Mouse (Mus musculus) spleen, postnatal 10 days (tissue): ENCODE measurements at regions not wholly inside any gene's neighbourhood (a gene's known extent, or its start where the extent isn't known, plus 50 kb on each side); places are given as distances from the start of the nearest gene placed in this dataset.
"Not testable (repeated sequence)": the region's sequence is repeated elsewhere in the genome, so short reads cannot be mapped to it uniquely, and the experiment has no call there.

Experiments used
- DNase-seq, 2 experiments: peaks; one replicate each; pipeline ENCODE4 v3.0.0; 2021 to 2022; ENCODE audit warnings: low spot score in 2 of 2

DNA sequence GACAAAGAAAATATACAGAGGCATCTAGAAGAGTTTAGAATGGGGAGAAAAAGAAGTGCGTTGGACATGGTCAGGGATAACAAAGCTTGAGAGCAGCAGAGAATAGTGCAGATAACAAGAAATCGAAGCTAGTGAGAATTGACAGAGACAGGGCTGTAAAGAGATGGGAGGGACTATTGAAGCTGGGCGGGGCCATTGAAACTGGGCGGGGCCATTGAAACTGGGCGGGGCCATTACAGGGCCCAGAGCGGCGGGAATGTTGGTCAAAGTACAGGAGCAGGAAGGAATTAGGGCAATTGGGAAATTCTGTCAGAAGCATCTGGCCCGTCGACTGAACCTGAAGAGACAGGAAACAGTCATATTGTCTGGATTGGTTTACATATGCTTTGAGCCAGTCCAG, 243.3 kb upstream of the Srek1ip1 start:
- DNase-seq: no peak

DNA sequence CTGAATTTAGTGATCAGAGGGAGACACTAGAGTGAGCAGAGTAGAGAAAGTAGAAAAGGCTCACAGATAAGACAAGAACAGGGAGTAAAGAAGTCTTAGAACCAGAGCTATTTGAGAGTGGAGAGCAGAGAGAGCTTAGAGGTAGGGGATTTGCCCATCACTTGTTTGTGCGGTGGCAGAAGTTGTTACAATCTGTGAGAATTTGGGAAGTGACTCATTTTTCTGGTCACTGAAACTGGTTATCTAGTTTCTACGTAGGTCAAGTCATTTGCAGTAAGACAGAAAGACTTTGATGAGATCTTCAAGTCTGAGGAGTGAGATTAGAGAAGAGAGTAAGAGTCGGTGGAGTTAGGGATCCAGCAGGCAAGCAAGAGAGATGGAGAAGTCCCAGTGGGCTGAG, 239.0 kb upstream of the Srek1ip1 start:
- no peak for DNase-seq

DNA sequence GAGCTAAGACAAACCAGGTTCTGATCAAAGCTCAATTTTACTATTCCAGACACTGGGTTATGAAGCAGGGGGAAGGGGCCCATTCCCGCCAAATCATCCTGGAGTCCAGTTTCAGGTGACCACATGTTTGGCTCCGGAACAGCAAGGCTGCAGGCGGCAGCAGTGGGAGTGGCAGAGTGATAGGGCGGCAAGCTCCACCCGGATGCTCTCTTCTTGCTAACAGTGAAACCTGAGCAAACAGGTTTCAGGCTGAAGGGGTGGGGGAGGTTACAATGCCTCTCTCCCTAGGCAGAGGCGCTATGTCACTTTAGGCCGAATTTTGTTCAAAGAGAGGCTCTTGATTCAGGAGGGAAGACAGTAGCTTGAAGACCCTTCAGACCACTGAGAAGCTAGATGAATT, 235.7 kb upstream of the Srek1ip1 start:
- not testable (repeated sequence) for DNase-seq

DNA sequence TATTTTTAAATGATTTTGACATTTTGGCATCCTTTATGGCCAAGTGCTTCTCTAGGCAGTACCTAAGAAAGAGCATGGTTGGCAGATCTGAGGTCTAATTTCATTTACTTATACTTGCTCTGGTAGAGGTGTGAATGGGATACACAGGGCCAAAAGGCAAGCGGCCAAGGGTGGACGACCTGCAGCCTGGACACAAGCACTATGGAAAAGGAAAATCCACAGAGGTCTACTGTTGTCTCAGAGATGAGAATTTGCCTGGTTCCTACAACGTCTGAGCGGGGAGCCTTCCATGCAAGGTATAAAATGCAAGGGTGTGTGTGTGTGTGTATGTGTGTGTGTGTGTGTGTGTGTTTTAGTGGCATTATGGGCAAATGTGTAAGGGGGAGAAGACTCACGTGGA, 232.4 kb upstream of the Srek1ip1 start:
- DNase-seq: no peak

DNA sequence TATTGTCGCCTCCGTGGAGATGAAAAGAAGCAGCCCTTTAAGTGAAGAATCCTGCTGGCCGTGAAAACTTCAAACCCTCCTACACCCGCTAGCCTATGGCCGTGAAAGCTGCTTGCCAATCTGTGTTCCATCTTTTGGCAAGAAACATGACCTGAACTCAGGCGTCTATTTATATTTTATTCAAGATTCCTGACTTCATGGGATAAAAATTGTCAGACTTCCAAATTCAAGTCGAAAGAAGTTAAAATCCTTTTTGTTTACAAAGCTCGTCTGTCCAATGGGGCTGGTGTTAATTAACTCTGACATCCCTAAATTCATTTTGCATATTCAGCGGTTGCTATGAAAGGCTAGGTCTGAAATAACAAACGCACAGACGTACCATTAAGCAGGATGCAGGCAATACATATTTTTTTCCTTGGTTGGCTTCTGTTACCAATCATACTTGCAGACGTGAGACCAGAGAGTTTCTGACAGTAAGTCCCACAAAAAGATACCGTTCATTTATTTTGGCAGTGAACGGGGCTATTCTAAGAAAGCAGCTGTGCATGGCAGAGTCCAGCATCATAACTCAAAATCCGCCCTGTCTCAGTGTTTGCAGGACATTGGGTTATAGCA, 231.7 kb upstream of the Srek1ip1 start:
- DNase-seq: no peak

DNA sequence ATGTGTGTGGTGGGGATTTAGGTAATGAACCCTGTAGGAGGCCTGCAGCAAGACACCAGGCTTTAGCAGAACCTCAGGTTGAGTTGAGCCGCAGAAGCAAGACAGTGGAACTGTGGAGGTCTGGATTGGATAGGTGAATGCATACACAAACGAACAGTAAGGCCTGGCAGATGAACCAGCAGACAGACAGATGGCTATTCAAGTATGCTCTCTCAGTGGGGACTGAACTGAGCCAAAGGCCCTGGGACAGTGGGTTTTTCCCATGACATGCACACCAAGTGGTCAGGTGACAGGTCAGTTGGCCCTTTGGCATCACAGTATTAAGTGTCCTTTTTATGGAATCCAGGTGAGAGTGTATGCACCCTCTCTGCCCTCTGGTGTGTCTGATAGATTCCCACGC, 229.7 kb upstream of the Srek1ip1 start:
- no peak for DNase-seq

DNA sequence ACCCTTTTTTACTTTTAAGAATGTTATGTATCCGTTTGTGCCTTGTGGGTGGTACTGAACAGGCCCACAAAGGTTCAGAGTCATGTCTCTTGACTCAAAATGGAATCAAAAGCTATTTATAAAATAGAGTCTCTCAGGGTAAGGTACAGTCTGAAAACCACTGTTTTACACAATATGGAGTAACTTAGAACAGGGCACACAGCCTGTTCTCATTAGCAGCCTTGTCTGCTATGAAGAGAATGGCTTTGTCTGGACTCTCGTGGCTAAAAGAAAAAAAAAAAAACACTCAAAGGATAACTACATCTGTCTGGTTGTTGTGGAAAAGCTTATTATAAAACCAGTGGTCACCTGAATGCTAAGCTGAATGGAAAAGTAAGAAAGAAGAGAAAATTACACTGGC, 229.3 kb upstream of the Srek1ip1 start:
- no peak for DNase-seq

DNA sequence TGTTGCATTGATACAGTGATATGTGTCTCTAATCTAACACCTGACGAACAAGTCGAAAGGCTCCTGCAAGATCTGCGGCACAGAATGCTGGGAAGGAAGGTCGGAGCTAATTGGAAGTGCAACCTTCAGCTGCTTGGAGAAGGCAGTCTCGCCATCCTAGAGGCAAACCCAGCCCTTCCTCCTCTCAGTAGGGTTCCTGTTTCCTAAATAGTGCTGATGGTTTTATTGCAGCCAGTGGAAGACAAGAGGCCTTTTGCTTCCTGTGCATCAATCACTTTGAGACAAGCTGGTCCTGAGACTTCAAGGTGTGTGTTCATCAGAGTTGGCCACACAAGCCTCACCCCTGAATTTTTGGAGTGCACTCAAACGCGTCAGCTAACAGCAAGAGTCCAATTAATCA, 228.4 kb upstream of the Srek1ip1 start:
- DNase-seq: no peak

DNA sequence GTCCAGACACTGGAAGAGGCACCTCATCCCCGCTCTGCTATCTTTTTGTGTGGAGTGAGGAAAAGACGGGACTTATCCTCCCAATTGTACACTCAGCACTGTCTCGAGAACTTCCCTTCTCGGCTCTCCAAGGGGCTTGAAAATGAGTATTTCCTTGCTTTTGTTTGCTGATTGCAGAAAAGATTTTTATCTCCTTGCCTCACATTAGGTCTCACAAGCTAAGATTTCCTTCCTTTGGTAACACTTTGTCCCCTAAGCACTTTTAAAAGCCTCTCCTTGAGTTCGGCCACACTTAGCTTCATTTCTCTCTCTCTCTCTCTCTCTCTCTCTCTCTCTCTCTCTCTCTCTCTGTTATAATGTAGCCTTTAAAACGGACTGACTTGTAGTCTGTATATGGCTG, 222.5 kb upstream of the Srek1ip1 start:
- no peak for DNase-seq

DNA sequence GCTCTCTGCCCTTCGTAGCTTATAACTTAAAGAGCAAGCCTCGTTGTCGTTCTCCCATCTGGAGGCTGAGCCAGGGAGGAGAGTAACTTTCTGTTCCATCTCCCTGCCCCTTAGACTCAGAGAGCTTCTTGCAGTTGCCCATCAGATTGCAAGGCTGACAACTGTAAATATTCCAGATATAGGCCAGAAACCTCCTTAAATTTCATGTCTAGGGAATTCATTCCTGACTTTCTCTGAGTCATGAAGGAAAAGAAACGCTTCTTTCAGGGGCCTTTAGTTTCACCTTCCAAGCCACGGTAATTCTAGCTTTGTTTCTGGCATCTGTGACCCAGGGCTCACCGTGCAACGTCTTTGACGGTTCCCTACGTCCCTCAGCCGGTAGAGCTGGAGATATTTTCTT, 220.0 kb upstream of the Srek1ip1 start:
- DNase-seq: no peak

DNA sequence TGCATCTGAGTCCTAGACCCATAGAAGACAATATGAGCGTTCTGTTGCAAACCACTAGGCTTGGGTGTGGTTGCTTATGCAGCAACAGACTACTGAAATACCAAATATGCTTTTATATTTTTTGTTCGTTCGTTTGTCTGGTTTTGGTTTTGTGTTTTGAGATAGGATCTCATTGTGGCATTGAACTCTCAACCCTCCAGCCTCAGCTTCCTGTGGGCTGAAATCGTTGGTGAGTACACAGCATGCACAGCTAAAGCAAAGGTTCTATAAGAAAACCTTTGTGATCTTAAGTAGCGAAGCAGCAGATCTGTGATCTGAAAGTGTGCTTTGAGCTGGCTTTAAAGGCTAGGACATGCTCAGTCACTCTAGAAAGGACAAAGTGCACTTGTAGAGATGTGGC, 217.9 kb upstream of the Srek1ip1 start:
- DNase-seq: no peak

DNA sequence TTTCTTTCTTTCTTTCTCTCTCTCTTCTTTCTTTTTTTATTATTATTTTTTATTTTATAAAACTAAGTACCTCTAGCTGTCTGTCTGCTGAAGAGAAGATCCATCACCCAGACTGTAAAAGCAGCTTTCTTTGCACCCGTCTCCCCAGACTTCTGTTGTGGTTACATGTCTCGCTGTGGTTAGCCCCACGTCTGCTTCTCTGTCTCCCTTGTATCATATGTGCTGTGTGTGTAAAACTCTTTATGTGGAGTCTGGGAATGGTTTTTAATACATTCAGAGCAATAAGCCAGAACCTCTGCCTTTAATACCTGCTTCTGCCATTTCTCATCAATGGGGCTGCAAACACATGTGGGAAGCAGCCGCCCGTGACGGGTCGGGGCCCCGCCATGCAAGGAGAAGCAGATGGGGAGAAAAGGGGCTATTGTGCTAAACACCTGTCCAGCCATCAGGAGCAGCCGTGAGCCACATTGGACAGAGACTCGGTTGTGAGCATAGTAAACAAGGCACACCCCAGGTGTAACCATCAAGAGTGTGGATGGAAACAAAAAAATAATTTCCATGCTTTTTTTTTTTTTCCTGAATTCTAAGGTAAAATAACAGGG, 216.0 kb upstream of the Srek1ip1 start:
- peak in 1 of 2 experiments; percentile 20 for DNase-seq

DNA sequence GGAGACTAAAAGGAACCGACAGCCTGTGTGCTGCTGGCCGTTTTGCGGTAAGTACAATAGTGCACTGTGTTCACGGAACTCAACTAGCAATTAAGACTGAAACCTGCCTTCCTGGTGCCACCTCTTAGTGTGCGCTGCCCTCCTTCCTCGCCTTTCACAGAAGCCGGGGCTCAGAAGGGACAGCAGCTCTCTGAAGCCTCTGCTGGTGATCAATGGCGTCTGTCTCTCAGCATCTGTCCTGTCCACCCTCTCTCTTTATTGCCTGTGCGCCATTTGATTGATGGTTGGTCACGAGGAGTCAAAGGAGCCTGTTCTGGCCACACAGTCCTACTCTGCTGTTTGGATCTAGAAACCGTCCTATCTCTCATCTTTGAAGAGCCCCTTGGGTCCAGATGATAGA, 214.4 kb upstream of the Srek1ip1 start:
- no peak for DNase-seq

DNA sequence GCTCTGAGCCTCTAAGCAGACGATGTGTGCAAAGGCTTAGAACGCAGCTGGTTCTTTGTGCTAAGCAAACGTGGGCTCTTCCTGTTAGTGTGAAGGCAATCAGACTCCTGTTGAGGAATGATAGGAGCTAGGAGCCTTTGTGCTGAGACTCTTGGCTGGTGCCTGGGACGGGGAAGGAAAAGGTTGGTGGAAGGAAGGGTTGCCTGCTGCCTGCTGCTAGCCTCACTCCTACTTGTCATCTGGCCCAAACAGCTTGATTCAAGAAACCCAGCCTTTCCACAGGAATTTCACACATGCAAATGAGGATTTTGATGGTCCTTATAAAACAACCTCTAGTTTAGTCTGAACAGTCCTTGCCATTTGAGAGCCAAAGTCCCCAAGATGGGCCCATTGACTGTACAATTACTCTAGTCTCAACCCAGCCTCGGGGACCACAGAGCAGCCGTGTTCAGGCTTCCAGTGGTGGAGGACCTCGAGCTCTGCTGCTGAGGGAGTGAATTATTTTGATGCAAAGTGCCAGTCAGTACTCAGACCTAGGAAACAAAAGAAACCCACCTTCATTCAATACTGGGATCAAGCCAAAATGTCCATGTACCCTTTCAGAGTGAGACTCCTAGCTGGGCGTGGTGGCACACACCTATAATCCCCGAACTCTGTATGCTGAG, 211.5 kb upstream of the Srek1ip1 start:
- DNase-seq: no peak
